Mouse (Mus musculus): ENCODE results near the gene Kcnj15. TPM values are rescaled to one million over a fixed set of nuclear protein-coding genes. Genes with fewer than 3 reads are reported as not detected.

Kcnj15 gene
- total RNA-seq, 2 experiments from 2014 or later = 0.11 to 0.43 TPM

DNA sequence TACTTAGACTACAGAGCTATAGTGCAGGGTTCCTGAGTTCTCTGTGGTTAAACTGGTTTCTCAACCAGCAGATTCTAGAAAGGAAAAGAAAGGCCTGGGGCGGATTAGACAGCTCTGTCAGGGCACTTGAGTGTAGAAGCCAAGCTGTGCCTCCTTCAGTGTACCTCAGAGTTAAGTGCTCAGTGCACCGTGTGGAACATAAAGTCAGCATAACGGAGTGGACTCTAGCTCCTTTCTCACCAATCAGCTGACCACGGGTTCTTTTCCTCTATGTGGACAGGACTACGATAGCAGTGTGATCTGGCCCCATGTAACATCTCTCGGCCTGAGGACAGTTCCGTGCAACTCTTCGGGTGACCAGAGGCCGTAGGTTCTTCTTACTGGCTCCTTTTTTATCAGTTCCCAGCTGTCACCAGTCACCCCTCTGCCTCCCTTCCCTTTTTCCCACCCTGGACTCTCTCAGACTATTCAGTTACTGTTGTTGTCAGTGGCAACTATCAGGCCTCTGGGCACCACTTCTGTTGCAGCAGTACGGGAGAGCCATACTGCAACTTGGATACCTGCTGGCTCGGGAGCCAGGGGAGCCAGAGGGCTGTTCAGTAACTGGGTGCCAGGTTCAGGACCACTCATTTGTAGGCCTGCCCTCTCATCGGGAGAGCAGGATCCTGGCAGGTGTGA, 12.6 kb upstream of the Kcnj15 start:
- no peak for DNase-seq (ENCODE audit: low spot score)

DNA sequence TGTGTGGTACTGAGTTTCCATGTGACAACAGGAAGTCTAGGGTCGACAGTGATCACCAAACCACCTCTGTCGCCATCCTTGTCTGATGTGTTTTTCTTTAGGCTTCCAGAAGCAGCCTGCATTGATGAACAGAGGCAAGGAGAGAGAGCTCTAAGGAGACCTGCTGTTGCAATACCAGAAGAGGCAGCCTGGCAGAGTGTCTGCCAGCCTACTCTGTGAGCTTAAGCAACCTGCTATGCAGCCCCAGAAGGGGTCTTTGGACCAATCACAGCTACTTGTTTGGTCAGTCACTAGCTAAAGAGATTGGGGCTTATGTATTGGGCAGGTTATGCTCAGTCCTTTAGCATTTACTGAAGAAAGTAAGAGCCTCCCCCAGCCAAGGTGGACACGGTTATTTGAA, 11.9 kb upstream of the Kcnj15 start:
- no peak for DNase-seq (ENCODE audit: low spot score)

DNA sequence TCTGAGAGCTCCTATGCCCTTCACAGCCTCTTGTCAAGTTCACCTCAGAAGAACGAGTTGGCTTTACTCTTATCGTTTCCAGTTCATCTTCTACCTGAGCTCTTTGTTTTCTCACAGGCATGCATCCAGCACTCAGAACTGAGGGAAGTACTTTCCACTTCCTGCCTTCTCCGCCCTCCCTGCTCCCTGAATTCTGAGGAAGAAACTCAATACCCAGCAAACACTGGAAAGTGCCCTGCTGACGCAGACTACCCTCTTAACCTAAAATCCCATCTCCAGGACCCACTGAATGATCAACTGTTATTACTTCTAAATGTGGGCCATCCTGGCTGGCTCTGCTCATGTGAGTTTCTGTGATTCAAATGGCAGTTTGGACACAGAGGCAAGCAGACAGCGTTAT, 8.7 kb upstream of the Kcnj15 start:
- DNase-seq (ENCODE audit: low spot score) = no peak

DNA sequence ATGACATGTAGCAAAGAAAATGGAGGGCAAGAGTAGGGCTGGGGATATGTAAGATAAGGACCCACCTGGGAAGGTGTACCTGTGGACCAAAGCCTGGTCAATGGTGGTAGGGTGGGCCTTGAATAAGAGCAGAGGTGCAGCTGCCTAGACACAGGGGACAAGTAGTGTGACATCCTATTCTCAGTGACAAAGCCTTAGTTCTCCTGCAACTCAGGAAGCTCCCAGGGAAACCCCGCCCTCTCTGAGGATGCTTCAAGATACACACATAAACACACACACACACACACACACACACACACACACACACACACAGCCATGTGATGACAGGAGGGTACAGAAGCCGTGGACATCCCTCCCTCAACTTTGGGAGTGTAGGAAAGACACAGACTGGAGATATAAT, 710 bp upstream of the Kcnj15 start:
- no peak for DNase-seq (ENCODE audit: low spot score)

GRCm38 (mm10) chr16:95258100-95258499, 742 bp downstream of the Kcnj15 start:
- no peak for DNase-seq (ENCODE audit: low spot score)

GRCm38 (mm10) chr16:95259505-95259904, 2.1 kb downstream of the Kcnj15 start:
- no peak for DNase-seq (ENCODE audit: low spot score)

DNA sequence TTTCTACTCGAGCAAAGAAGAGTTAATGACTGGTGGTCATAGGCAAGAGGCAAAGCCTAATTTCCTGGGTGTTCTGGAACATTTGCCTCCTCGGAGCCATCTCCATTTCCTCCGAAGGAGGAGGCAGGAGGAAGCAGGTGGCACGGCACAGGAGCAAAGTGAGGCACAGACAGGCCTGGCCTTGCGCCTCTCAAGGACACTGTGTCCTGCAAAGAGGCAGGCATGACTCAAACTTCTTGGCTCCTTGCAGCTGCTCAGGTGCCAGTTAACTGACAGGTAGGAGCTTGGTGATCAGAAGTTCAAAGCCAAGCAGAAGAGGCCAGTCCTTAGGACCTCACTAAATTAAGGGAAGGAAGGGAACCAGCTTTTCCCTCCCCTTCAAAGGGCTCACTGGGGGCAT, 3.3 kb downstream of the Kcnj15 start:
- no peak for DNase-seq (ENCODE audit: low spot score)

GRCm38 (mm10) chr16:95261807-95262206, 4.4 kb downstream of the Kcnj15 start:
- DNase-seq (ENCODE audit: low spot score) = no peak

- DNase-seq (ENCODE audit: low spot score) = no peak
Measured at GRCm38 (mm10) chr16:95262706-95263363, 5.5 kb downstream of the Kcnj15 start.

DNA sequence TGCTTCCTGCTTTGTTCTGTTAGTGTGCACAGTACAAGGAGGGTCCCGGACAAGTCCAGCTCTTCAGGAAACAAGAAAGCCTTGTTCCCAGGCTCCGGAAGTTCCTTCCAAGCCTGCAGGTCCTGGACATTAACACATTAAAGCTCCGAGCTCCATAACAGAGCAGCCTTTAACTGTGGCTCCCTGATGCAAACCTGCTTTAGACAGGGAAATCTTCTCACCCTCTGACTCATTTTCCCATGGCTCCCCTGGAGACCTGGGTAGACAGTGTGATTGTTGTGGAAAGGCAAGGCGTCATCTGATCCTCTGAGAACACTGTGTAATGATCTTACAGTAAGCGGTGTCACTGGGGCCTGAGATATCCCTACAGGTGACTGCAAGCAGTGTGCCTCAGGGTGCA, 7.0 kb downstream of the Kcnj15 start:
- no peak for DNase-seq (ENCODE audit: low spot score)

GRCm38 (mm10) chr16:95267481-95268183, 10.3 kb downstream of the Kcnj15 start:
- DNase-seq (ENCODE audit: low spot score) = no peak

- no peak for DNase-seq (ENCODE audit: low spot score)
Measured at GRCm38 (mm10) chr16:95269610-95270009, 12.3 kb downstream of the Kcnj15 start.

DNA sequence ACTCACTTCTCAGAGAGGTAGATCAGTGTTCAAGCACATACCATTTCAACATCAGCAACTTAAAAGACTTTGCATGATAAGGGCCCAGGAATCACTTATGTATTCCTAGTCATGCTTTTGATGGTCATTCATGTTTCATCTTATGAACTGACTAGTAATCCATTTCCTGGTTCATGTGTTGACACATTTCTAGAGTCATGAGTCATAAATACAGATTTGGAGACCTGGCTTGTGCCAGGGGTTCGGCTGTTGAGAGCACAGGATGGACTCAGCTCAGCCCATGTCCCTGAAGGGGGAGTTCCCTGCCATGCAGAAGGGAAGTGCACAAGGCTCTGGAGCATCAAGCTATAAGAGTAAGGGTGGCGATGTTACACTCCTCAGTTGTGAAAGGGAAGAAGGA, 15.7 kb downstream of the Kcnj15 start:
- DNase-seq (ENCODE audit: low spot score) = no peak

- no peak for DNase-seq (ENCODE audit: low spot score)
Measured at GRCm38 (mm10) chr16:95275713-95276502, 18.6 kb downstream of the Kcnj15 start.

DNA sequence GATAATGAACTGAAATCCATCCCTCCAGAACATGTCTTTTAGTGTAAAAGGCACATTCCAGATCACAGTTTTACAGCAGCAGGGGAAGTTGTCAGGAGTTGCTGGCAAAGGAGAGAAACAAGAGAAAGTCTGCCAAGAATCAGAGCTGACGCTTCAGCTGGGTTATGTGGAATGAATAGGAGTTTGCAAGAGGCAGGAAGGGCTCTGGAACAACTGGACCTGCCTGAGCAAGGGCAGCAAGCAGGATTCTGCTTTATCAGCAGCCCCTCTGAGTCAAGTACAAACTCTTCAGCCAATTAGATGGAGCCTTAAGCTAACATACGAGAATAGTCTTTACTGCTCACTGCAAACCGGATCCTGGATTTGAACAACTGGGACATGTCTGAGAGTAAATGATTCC, 21.7 kb downstream of the Kcnj15 start:
- DNase-seq (ENCODE audit: low spot score) = no peak

DNA sequence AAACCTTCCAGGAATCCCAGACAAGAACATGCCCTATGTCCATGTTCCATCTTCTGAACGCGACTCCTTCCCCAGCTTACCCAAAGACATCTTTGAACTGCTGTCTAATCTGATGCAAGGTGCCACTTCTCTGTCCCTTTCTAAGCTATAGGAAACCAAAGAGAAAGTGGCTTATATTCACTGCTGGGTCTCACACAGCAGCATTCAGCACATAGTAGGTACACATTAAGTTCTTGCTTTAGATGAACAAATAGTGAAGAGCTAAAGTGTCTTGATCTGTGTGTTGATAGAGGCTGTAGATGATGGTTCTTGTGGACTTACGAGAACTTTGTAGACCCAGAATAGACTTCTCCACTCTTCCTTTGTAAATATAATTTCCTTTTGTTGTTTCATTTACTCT, 23.0 kb downstream of the Kcnj15 start:
- DNase-seq (ENCODE audit: low spot score) = no peak

DNA sequence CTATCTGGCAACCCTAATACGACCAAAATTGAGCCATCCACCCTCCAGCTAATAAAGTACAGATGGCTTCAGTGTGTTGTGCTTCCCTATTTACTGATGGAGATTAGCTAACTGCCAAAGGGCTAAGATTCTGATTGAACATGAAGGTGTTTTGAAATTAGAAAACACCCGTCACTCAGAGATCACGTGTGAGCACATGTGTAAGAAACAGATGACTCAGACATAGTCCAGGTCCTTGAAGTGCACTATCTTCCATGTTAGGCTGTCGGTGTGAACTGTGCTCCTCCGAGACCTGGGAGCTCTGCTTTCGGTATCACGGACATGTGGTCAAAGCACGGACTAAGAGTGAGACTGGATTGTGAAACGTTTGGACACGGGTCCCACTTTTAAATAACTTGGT, 26.0 kb downstream of the Kcnj15 start:
- DNase-seq (ENCODE audit: low spot score) = no peak

- DNase-seq (ENCODE audit: low spot score) = no peak
Measured at GRCm38 (mm10) chr16:95284085-95284727, 26.8 kb downstream of the Kcnj15 start.

DNA sequence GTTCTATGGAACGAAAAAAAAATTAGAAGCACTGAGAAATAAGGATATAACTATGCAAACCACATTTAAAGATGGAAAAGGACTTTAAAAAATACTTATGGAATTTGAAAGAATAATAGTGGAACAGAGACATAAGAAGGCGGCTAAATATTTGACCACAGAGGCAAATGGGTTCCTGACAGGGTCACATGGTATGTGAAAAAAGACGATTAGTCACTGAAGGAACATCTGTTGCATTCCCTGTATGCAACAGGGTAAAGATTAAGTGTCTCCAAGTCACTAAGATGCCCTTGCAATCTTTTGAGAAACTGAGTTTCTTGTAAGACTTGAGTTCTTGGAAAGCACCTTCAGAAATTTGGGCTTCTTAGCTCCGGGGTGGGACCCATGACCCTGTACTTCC, 27.7 kb downstream of the Kcnj15 start:
- no peak for DNase-seq (ENCODE audit: low spot score)

GRCm38 (mm10) chr16:95285767-95286166, 28.4 kb downstream of the Kcnj15 start:
- DNase-seq (ENCODE audit: low spot score) = no peak

DNA sequence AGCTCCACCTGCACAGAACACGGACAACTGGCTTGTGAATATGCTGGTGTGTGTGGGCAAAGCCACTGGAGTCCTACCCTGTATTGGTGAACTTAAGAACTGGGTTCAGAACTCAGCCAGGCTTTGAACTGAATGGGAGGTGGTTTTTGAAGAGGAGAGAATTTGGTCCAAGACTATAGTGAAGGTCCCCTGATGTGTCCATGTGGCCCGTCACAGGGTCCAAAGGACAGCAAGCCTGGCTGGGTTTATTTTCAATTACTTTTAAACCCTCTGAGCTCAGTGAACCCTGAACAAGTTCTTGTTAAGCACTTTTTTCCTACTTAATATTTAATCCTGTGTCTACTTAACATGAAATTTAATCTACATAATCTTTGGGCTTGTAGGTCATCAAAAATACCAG, 30.3 kb downstream of the Kcnj15 start:
- DNase-seq (ENCODE audit: low spot score) = no peak

DNA sequence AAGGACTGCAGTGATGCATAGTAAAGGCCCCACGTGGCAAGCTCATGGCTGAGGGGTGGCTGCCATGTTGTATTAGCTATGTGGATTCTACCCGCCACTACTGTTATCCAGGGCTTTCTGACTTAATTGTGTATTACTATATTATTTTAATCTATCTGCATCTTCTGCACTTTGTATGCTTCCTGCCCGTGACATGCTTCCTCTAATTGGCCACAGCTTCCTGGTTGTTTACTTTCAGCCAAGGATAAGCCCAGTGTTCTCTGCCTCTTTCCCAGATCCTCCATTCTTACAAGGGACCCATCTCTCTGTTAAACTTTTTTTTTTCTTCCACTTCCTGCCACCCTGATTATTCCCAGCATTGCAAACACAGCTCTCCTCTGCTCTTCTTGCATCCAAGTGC, 32.0 kb downstream of the Kcnj15 start:
- no peak for DNase-seq (ENCODE audit: low spot score)

All from gastrocnemius, adult 18-20 months (tissue).